Mouse (Mus musculus) mesoderm, embryonic 11.5 days (tissue): ENCODE data around the gene Pkdrej.
"Not testable (repeated sequence)": the region's sequence is repeated elsewhere in the genome, so short reads cannot be mapped to it uniquely, and the experiment has no call there.

ENCODE experiments used
- DNase-seq: peaks from one replicate; pipeline ENCODE4 v3.0.0-alpha.2; 2012; ENCODE audit warnings: low read depth, low spot score

The Pkdrej gene

DNA sequence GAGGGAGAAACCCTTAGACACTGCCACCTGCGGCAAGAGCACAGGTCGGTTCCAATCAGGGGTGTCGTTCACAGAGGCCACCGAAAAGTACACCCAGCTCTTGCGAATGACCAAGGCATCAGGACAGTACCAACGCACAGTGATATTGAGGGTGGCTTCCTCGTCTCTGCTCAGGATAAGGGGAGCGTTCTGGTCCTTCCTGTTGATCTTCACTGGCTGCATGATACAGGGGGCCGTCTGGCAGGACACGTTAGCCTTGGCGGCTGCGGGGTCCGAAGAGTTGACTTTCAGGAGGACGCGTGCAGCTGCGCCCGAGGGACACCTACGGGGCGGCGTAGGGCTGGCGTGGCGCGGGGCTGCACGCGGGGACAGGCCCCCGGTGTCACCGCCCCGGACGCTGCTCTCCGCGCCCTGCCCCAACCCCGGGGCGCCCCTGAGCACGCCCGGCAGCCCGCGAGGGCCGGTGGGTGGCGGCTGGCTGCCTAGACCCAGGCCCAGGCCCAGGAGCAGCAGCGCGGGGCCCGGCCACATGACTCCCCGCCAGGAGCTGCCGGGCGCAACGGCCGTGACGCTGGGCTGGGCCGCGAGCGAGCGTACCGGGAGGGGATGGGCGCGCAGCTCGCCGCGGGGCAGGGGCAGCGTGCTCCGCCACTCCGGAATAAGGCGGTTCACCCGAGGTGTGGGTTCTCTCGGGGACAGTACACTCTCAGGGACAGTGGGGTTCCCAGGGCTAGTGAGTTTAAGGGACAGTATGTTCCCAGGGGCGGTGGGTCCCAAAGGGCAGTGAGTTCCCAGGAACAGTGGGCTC, at the start of gene Pkdrej:
Gene Pkdrej (minus strand): TSS at position 532 of the 808 bp plus-strand sequence.
- peak; percentile 24 for DNase-seq

GRCm38 (mm10) chr15:85867696-85868095, 46.2 kb upstream of the Pkdrej start:
- peak; percentile 71 for DNase-seq

DNA sequence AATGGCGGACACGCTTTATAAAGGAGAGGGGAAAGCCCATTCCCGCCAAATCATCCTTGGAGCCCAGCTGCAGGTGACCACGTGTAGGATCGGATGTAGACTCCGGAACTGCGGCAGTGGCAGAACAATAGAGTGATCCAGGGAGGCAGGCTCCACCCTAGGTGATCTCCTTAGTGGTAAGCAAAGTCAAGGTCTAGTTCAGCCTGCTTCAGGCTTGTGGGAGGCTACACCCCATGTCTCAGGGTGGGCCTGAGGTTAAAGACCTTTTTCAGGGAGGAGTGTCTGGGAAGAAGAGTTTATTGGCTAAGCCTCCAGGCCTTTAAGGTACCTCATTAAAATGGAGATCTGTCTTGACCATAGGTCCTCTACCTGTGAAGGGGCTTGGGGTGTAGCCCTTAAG, 44.4 kb upstream of the Pkdrej start:
- not testable (repeated sequence) for DNase-seq

DNA sequence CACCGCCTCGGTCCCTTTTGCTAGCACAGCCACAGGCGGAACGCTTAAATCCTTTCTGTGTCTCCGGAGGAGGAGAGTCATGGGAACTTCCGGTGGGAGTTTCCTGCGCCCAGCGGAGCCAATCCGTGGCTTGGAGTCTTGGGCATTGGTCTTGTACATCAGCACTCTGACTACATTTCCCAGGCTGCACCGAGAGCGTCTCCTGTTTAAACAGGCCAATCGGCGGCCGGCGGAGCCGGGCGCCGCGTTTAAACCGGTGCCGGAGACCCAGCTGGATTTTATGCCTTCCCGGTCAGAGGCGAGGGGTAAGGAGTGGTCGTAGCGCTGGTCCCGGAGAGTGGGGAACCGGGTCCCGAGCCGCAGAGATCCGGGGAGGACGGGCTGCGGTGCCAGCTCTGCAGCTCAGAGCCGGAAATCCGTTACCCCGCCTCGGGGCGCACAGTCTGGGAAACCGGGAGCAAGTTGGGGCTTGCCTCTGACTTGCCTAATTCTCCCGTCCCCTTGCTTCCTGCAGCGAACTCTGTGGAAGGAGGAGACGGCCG, 38.0 kb upstream of the Pkdrej start, which contains the start of gene Gtse1:
Gene Gtse1 (plus strand): TSS at position 256 of the 542 bp plus-strand sequence.
- DNase-seq: peak; percentile 95

GRCm38 (mm10) chr15:85858980-85859489, 37.5 kb upstream of the Pkdrej start:
- no peak for DNase-seq

DNA sequence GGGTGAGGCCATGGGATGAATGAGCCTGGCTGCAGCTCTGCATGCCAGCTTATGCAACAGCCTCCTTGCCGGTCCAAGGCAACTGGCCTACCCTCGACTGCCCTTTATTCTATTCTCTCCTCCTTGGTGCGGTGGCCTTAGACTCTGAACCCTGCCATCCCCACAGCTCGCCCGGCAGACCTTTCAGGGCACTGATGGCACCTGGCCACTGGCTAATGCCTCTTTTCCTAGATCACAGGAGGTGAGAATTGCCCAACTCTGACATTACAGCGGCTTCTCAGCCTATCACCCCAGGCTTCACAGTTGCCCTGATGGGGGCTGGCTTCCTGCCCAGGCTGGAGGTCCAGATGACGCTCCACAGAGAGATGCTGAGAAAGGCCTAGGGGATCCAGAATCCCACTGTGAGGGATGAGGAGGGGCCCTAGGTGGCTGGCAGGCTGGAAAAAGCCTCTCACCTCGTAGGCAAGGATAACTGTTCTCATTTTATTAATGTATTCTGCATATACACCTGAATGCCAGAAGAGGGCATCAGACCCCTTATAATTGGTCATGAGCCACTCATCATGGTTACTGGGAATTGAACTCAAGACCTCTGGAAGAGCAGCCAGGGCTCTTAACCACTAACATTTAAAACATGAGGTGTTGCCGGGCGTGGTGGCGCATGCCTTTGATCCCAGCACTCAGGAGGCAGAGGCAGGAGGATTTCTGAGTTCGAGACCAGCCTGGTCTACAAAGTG, 30.3 kb upstream of the Pkdrej start:
- DNase-seq: no peak

DNA sequence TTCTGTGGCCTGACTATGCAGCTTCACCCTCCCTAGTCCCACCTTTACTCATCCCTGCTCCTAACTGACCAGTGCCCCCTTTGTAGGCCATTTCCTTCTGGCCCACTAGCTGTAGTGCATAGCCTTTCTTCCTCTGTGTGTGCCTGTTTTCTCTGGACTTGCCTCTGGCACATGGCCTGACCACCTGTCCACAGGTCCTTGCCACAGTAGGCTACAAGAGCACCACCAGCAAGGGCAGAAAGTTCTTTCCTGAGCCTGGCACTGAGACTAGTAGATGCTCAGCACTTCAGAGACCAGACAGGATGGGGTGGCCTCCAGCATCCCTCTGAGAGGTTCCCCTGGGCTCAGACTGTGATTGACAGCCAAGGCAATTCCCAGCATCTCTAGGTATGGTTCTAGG, 23.5 kb upstream of the Pkdrej start:
- no peak for DNase-seq

DNA sequence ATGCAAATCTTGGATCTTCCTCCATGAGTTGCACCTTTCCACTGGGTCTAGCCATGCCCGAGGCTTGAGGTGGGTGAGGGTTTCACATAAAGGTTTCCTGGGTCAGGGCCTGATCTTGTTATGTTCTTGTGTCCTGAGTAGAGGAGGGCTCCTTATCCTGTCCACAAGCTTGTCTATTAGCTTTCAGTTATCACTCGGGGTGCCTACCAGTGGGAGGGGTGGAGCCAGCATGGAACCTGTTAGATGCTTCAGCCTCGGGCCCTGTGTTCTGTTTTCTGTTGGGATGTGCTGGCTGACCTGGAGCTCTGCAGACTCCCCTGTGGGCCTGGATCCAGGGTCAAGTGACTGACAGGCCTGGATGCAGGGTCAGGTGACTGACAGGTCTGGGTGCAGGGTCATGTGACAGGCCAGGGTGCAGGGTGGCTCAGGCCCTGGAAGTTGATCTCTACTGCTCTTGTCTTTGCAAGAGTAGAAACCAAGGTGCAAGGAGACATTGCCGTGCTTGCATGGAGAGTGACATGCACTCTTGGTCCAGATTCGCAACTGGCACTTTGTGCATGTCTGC, 20.3 kb upstream of the Pkdrej start:
- DNase-seq: no peak

DNA sequence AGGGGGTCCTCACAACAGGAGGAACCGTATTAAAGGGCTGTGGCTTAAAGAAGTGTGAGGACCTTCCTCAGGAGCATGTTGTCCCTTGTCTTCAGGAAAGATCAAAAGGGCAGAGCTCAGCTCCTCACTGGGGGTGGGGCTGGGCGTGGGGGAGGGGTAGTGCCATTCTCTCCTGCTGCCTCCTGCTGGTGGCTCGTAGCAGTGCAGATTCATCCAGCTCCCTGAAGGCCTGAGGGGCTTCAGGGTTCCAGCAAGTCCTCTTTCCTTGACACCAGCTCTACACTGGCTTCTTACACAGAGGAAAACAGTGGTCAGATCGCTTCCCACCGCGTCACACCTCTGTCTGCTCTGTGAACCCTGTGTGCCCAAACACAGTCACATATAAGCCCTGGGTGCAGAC, 19.4 kb upstream of the Pkdrej start:
- DNase-seq: peak; percentile 43

DNA sequence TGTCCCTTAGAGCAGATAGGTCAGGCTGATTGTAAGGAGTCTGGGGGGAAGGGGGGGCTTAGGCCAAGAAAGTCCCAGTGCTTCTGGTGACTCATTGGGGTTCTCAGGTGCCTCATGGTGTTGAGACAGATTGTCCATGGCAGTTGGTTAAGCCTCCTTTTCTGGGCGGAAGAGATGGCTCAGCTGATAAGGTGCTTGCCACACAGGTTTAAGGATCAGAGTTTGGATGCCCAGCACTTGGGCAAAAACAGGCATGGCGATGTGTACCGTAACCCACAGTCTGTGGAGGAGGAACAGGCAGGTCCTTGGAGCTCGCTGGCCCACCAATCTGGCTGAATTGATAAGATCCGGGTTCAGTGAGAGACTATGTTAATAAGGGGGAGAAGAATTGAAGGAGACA, 15.4 kb upstream of the Pkdrej start:
- no peak for DNase-seq

- DNase-seq: no peak
Observed at GRCm38 (mm10) chr15:85835335-85835734, 13.8 kb upstream of the Pkdrej start.

- no peak for DNase-seq
Observed at GRCm38 (mm10) chr15:85832599-85832998, 11.1 kb upstream of the Pkdrej start.

DNA sequence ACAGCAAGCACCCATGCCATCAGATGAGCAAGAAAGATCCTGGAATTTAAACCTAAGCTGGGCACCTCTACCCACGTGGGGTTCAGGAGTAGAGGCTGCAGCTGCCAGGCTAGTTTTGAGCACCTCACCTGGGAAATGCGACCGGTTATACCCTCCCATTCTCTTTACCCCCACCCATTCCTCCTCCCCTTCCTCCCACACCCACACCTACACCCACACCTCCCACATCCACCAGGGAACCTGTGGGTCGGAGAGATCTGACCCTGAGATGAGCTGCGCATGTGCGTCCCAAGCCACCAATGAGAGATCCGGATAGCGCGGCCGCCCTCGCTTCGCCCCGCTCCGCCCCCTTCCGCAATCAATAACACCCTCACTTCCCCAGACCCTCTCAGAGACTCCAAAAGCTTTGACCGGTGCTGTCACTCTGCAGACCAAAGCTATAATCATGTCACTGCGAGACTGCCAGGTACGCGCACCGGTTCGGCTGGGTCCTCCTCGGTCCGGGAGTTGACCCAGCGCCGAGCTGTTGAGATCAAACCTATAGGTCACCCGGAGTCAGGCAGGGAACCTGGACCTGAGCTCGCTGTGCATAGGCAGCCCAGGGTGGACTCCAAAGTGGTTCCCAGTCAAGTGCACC, 10.5 kb upstream of the Pkdrej start, which contains the start of gene Ttc38:
Gene Ttc38 (plus strand): TSS at position 353 of the 637 bp plus-strand sequence.
- peak; percentile 77 for DNase-seq

- no peak for DNase-seq
Observed at GRCm38 (mm10) chr15:85829470-85829869, 7.9 kb upstream of the Pkdrej start.

- no peak for DNase-seq
Observed at GRCm38 (mm10) chr15:85828071-85828470, 6.5 kb upstream of the Pkdrej start.

GRCm38 (mm10) chr15:85826676-85827075, 5.1 kb upstream of the Pkdrej start:
- DNase-seq: no peak

- peak; percentile 19 for DNase-seq
Observed at GRCm38 (mm10) chr15:85822011-85822359, 451 bp upstream of the Pkdrej start.

DNA sequence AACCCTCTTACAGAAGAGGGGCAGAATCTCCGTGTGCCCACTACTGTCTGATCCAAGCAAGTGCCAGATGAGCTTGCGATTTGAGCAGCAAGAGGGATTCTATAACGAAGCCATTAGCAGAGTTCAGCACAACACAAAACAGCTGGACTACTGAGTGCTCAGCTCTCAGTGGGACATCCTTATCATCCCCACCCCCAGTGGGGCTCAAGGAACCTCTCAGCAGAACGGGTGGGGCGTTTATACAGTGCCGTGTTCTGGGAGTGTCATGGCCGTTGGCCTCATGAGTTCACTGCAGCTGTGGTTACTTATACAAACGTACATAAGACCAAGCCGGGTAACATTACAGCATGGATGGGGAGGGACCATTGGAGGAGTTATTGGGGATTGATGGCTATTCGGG, 8.1 kb downstream of the Pkdrej start:
- no peak for DNase-seq

GRCm38 (mm10) chr15:85811535-85812277, 9.8 kb downstream of the Pkdrej start, which contains the start of gene Cdpf1:
Gene Cdpf1, minus strand, starts transcription at chr15:85811697.
- peak; percentile 97 for DNase-seq

DNA sequence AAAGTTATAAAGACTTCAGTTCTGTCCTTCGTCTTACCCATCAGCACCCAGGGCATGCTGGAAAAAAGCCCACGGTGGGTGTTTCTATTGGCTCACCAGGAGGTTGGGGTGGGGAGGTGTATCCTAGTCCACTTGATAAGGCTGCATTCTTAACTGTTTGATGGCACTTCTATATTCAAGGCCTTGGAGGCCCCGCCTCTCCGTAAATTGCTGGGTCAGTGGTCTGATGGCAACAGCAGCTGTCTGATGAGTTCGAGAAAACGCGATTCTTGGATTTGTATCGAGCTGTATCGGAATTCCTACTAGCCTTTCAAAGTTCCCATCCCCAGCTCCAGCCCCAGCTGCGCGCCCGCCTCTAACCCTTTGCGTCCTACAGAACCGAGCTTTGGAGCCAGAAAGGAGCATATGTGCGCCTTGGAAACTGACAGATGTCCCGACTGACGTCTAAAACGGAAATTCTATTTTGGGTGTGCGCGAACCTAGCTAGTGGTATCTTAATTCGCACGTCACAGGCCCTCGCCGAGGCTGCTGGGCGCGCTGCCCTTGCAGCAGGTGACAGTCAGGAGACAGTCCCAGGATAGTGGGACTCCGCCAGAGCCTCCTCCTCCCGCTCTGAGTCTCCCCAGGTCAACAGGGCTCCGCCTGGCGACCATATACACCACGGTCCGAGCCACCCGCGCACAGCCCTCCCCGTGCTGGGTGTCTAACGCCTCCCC, 10.6 kb downstream of the Pkdrej start:
- DNase-seq: peak; percentile 37
